Mouse (Mus musculus) intestine, embryonic 14.5 days (tissue): Measurements from ENCODE around the gene Grid2ip. TPM values are rescaled to one million over a fixed set of nuclear protein-coding genes. Genes with fewer than 3 reads are reported as not detected.

Experiments used
- ATAC-seq: fragments of 200-750 bp; cut with Nextera tagmentation; replicated peaks from 2 replicates; pipeline ENCODE4 v1.8.0; 2017; ENCODE audit warnings: low read depth, moderate number of reproducible peaks, moderate TSS enrichment, moderate library complexity; ENCODE audit not compliant: low FRiP score, low TSS enrichment
- DNase-seq: peaks from one replicate; pipeline ENCODE4 v3.0.0-alpha.2; 2018; ENCODE audit warnings: low spot score
- H3K27ac ChIP-seq: fragments of 300-500 bp; sonication (generic); 2 replicates; pipeline ENCODE4 v1.5.1; 2014; ENCODE audit warnings: low read depth, mild to moderate bottlenecking, control low read depth
- H3K27me3 ChIP-seq: fragments of 300-500 bp; sonication (generic); replicated peaks from 2 replicates; pipeline ENCODE4 v1.6.1; 2014; ENCODE audit warnings: low read length, control low read depth; ENCODE audit not compliant: control insufficient read depth, insufficient read depth
- H3K36me3 ChIP-seq: fragments of 300-500 bp; sonication (generic); 2 replicates; pipeline ENCODE4 v1.6.1; 2014; ENCODE audit warnings: low read length, control low read depth; ENCODE audit not compliant: control insufficient read depth, insufficient read depth
- H3K4me1 ChIP-seq: fragments of 300-500 bp; sonication (generic); replicated peaks from 2 replicates; pipeline ENCODE4 v1.6.1; 2014; ENCODE audit warnings: low read length, control low read depth, mixed read lengths; ENCODE audit not compliant: control insufficient read depth, insufficient read depth
- H3K4me2 ChIP-seq: fragments of 300-500 bp; sonication (generic); 2 replicates; pipeline ENCODE4 v1.6.1; 2014; ENCODE audit warnings: low read length
- H3K4me3 ChIP-seq: fragments of 300-500 bp; sonication (generic); 2 replicates; pipeline ENCODE4 v1.5.1; 2014; ENCODE audit warnings: low read depth, low read length, control low read depth, mixed read lengths
- H3K9ac ChIP-seq: fragments of 300-500 bp; sonication (generic); 2 replicates; pipeline ENCODE4 v1.6.1; 2014; ENCODE audit warnings: mild to moderate bottlenecking, low read length
- H3K9me3 ChIP-seq: fragments of 300-500 bp; sonication (generic); 2 replicates; pipeline ENCODE4 v1.6.1; 2016; ENCODE audit warnings: low read length, control low read depth; ENCODE audit not compliant: control insufficient read depth
- WGBS: fragments of 180-500 bp; shearing (Covaris S2); extraction: QIAGEN DNeasy Blood & Tissue Kit; methylation state at CpG from one replicate; pipeline ENCODE4 v1.1.7; 2014; 5-methylcytosine and 5-hydroxymethylcytosine counted together
- polyA plus RNA-seq: library from polyadenylated mRNA; unstranded; fragments of >200 nt; fragmentation: Nextera tagmentation; extraction: Ambion mirVana; gene quantifications from 2 replicates; pipeline ENCODE4 v1.2.1, GENCODE M21; 2014

Gene Grid2ip
- polyA plus RNA-seq, result 0.28 and 0.30 TPM in 2 replicates

DNA sequence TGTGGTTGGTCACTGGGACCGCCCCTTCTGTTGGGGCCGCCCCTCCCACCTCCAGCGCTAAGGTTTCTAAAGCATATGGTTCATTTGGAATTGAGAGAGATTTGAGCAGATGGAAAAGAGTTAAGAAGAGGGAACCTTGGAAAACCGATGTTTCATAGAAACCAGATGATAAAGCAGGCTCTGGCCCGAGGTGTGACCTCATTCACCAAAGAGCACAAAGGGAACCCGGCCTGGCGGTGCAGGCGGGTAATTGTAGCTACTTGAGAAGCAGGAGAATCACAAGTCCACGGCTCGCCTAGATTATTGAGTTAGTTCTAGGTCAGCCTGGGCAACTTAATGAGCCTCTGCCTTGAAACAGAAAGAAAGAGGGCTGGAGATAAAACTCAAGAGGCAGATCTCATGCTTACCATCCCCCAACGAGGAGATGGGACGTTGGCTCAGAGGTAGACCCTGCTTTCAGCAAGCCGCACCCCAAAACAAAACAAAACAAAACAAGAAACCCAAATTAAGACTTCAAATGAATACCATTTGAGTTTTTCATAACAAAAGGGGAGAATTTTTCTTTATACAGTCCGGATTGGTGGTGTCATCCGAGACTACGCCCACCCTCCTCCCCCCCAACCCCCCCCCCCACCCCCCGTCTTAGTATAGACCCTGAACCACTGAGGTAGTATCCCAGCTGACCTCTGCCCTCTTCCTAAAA, at the start of gene Grid2ip:
Grid2ip (plus strand) TSS at position 653 of the 703 bp plus-strand sequence.
- WGBS, result 20% methylated on average over 17 of the region's 17 CpGs
- H3K4me3 ChIP-seq, result peak within 1 kb of the TSS; percentile 13; the same call in 1 of the 2 replicates
- no peaks in the 10 kb centered on the region for H3K36me3 ChIP-seq
- no peak within 1 kb of the TSS for H3K27ac ChIP-seq
- no peak for DNase-seq
- H3K9me3 ChIP-seq, result no peaks in the 10 kb centered on the region
- 0 out of 2 replicates have a peak, but pooled peaks cover 5% of the 10 kb centered on the region for H3K4me1 ChIP-seq
- ATAC-seq, result no peak
- H3K27me3 ChIP-seq, result peaks cover 29% of the 10 kb centered on the region
- no peak within 1 kb of the TSS for H3K9ac ChIP-seq
- peak within 1 kb of the TSS; percentile 34 for H3K4me2 ChIP-seq

DNA sequence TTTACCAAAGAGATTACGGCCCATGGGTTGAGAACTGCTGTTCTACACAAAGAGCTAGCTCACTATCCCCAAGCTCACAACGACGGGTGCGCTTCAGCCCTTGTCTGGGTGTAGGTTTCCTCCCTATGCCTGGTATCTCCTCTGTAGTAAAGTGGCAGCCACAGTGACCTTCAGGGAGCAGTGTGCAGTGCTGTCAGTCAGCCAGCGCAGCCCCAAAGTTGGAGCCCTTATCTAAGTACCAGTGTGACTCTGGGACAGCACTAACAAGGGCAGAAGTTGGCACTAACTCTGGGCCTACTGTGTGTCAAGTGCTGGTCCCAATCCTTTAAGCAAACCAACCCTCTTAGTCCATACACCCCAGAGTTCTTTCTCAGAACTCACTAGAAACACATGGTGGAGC, 48.3 kb upstream of the Grid2ip start:
- DNase-seq (no peak), ATAC-seq (no peak)
- 82% methylated on average over 5 of the region's 5 CpGs for WGBS
- Histone ChIP-seq H3K4me1 (peaks cover 10% of the 10 kb centered on the region; the same call in 1 of the 2 replicates), H3K4me2 (no peak overlapping the region), H3K27ac (no peak overlapping the region), H3K27me3 (no peaks in the 10 kb centered on the region), H3K9ac (no peak overlapping the region), H3K36me3 (peaks cover 73% of the 10 kb centered on the region), H3K9me3 (no peaks in the 10 kb centered on the region), H3K4me3 (no peak overlapping the region)

DNA sequence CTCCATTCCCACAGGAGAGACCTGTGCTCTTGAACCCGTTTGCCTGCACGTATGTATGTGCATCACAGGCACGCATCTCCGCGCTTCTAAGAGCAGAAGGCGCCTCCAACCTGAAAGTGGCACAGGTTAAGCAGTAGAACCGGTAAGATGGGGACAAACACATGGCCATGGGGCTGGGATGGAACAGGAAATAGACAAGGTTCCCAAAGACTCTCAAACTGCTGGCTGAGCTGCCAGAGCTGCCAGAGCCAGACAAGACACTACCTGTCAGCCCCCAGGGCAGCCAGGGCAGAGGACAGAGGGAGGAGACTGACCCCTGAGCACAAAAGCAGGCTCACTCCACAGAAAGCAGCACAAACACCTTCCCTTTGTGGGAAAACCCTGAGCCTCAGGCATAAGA, 47.2 kb upstream of the Grid2ip start:
- DNase-seq (no peak), ATAC-seq (no peak)
- no peak overlapping the region for H3K9ac ChIP-seq
- peaks cover 14% of the 10 kb centered on the region; the same call in 1 of the 2 replicates for H3K4me1 ChIP-seq
- no peaks in the 10 kb centered on the region for H3K27me3 ChIP-seq
- WGBS, result 93% methylated on average over 7 of the region's 7 CpGs
- H3K4me2 ChIP-seq, result no peak overlapping the region
- no peaks in the 10 kb centered on the region for H3K9me3 ChIP-seq
- no peak overlapping the region for H3K4me3 ChIP-seq
- H3K36me3 ChIP-seq, result peaks cover 66% of the 10 kb centered on the region
- H3K27ac ChIP-seq, result no peak overlapping the region

DNA sequence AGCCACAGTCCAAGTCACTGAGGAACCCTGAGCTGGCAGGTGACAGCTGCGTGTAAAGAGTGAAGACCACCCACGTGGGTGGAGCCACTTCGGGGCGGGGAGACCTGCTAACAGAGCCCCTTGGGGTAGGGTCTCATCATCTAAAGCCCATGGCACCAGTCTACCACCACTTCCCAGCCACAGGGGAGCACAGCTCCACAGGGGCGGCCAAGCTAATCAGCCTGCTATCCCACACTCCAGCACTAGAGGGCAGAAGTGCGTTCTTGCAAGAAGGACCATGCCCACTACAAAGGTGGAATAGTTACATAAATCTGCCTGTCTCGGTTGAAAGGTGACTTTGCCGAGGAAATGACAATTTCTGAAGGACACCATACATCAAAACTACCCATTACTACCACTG, 45.3 kb upstream of the Grid2ip start:
- Histone ChIP-seq H3K9ac (no peak overlapping the region), H3K27ac (no peak overlapping the region), H3K27me3 (no peaks in the 10 kb centered on the region), H3K36me3 (peaks cover 49% of the 10 kb centered on the region), H3K4me2 (no peak overlapping the region), H3K9me3 (no peaks in the 10 kb centered on the region), H3K4me3 (no peak overlapping the region), H3K4me1 (peaks cover 14% of the 10 kb centered on the region; the same call in 1 of the 2 replicates)
- ATAC-seq, result no peak
- 66% methylated on average over 8 of the region's 8 CpGs for WGBS
- peak; percentile 94 for DNase-seq

DNA sequence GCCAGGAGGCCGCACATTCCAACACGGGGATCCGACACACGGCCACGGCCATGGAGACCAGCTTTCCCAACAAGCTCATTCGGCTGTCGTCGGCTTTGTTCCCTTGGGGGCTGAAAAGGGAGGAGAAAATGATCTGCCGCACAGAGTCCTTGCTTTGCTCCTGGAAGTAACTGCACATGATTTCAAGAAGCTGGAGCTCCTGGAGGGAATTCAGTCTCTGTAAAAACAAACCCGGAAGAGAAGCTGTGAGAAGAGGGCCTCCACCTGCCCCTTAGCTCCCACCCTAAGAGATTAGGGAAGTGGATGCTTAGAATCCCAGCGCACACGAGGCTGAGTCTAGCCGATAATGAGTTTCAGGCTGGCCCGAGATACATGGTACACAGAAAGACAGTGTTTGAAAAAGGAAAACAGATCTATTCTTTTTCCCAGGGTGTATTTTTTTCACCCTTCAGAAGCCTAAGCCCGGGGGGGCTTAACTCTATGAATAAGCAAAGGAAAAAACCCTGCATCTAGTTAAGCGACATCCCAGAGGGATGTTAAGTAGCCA, 42.9 kb upstream of the Grid2ip start:
- no peaks in the 10 kb centered on the region for H3K27me3 ChIP-seq
- DNase-seq (peak; percentile 64), ATAC-seq (no peak; the same call in 1 of the 2 replicates)
- WGBS, result 5% methylated on average over 16 of the region's 16 CpGs
- no peaks in the 10 kb centered on the region for H3K9me3 ChIP-seq
- H3K27ac ChIP-seq, result peak overlapping the region; percentile 80
- peak overlapping the region; percentile 94 for H3K9ac ChIP-seq
- peaks cover 54% of the 10 kb centered on the region for H3K36me3 ChIP-seq
- peak overlapping the region; percentile 98 for H3K4me3 ChIP-seq
- H3K4me1 ChIP-seq, result peaks cover 14% of the 10 kb centered on the region; the same call in 1 of the 2 replicates
- peak overlapping the region; percentile 93 for H3K4me2 ChIP-seq

DNA sequence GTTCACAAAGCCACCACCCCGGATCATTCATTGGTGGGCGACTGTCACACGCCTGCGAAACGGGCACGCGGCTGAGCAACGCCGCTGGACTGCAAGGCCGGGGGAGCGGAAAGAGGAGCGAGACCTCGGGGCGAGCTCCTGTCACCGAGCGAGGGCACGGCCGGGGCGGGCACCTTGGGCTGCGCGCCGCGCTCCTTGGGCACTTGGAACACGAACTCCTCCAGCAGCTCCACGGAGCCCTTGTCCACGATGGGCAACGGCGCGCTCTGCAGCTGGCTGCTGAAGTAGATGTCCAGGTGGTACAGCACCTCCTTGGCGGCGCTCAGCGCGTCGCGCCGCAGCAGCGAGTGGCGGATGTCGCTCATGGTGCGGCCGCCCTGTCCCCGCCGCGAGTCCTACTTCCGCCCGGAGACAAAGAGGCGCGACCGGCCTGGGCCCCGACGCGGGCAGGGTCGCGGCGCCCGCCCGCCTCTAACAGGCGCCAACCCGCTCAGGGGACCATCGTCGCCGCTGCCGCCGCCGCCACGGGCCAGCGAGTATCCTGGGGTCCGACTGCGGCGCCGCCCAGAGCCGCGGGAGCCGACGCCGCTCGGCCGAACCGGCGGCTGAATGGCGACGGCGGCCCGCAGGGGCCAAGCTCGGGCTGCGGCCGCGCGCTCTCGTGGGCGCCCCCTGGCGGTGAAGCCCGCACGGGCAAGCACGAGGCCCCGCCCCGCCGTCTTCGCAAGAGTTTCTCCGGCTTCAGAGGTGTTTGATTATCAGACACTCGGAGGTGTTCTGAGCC, 42.2 kb upstream of the Grid2ip start, which contains the start of gene E130309D02Rik:
E130309D02Rik (minus strand) TSS at position 631 of the 784 bp plus-strand sequence.
- Histone ChIP-seq H3K27me3 (no peaks in the 10 kb centered on the region), H3K4me3 (peak within 1 kb of the TSS; percentile 98), H3K9me3 (no peaks in the 10 kb centered on the region), H3K4me1 (peaks cover 14% of the 10 kb centered on the region; the same call in 1 of the 2 replicates), H3K36me3 (peaks cover 54% of the 10 kb centered on the region), H3K27ac (peak within 1 kb of the TSS; percentile 80), H3K4me2 (peak within 1 kb of the TSS; percentile 93), H3K9ac (peak within 1 kb of the TSS; percentile 94)
- ATAC-seq (peak; percentile 84), DNase-seq (peak; percentile 95)
- WGBS, result under 1% methylated on average over 100 of the region's 101 CpGs

DNA sequence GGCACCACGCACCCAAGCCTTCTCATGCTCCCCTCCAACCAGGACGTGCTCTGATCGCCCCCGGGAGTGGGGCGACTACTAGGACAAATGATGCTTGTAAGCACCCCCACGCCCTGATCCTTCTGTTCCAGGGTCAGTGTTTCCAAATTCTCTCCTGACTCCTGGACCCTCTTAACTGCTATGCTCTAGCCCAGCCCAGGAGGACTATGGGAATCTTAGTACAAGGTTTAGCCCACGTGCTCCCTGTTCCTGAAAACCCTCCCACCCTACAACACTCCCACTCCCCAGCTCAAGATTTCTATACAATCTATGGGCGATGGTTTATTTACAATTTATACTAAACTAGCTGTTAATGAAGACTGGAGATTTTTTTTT, 41.6 kb upstream of the Grid2ip start:
- H3K4me3 ChIP-seq, result peak overlapping the region; percentile 98
- ATAC-seq (peak; percentile 38; the same call in 1 of the 2 replicates), DNase-seq (no peak)
- H3K9ac ChIP-seq, result peak overlapping the region; percentile 94
- WGBS, result 11% methylated on average over 8 of the region's 8 CpGs
- H3K9me3 ChIP-seq, result no peaks in the 10 kb centered on the region
- H3K4me2 ChIP-seq, result peak overlapping the region; percentile 93
- H3K36me3 ChIP-seq, result peaks cover 54% of the 10 kb centered on the region
- peaks cover 14% of the 10 kb centered on the region; the same call in 1 of the 2 replicates for H3K4me1 ChIP-seq
- H3K27ac ChIP-seq, result no peak overlapping the region
- no peaks in the 10 kb centered on the region for H3K27me3 ChIP-seq

DNA sequence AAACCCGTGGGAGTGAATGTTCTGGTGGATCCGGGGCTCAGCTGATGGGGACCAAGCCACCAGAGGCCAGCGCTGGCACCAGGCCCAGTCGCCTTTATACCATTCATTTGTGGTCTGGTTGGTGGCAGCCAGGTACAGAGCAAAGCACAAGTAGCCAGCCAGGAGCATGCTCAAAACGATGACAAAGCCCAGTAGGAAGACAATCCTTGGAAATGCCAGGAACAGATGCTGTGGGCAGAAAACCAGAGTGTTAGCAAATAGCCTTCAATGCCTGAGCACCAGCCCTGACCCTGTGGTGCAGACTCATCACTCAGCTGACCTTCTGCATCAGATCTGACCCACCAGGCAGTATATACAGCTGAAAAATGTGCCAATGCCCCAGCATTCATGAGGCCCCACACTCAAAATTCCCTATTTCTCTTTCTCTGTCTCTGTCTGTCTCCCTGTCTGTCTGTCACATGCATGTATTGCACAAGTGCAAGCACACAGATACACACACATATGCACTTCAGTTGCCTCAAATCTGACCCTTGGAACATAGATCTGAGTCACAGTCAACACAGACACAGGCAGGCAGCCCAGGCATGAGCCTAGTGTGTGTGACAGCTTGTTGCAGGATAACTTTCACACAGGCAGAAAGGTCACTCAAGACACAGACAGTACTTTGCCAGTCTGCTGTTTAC, 40.4 kb upstream of the Grid2ip start:
- Histone ChIP-seq H3K27me3 (no peaks in the 10 kb centered on the region), H3K4me1 (peaks cover 14% of the 10 kb centered on the region; the same call in 1 of the 2 replicates), H3K4me3 (no peak overlapping the region), H3K4me2 (no peak overlapping the region), H3K9ac (no peak overlapping the region), H3K9me3 (no peaks in the 10 kb centered on the region), H3K36me3 (peaks cover 52% of the 10 kb centered on the region), H3K27ac (no peak overlapping the region)
- ATAC-seq (no peak), DNase-seq (no peak)
- WGBS, result 96% methylated on average over 5 of the region's 5 CpGs
